Mouse (Mus musculus) embryonic facial prominence, embryonic 12.5 days (tissue): Measurements from ENCODE around the gene Mycbpap. TPM values are rescaled to one million over a fixed set of nuclear protein-coding genes. Genes with fewer than 3 reads are reported as not detected.

Source experiments
- ATAC-seq: fragments of 200-750 bp; cut with Nextera tagmentation; 2 replicates; pipeline ENCODE4 v1.8.0; 2017; ENCODE audit not compliant: insufficient number of reproducible peaks, insufficient read depth, low FRiP score, low TSS enrichment
- H3K27ac ChIP-seq: fragments of 300-500 bp; sonication (generic); 2 replicates; pipeline ENCODE4 v1.5.1; 2016; ENCODE audit warnings: mild to moderate bottlenecking
- H3K27me3 ChIP-seq: fragments of 300-500 bp; sonication (generic); 2 replicates; pipeline ENCODE4 v1.6.1; 2016; ENCODE audit warnings: mild to moderate bottlenecking, moderate library complexity
- H3K36me3 ChIP-seq: fragments of 300-500 bp; sonication (generic); 2 replicates; pipeline ENCODE4 v1.6.1; 2016; ENCODE audit warnings: mild to moderate bottlenecking
- H3K4me1 ChIP-seq: fragments of 300-500 bp; sonication (generic); 2 replicates; pipeline ENCODE4 v1.6.1; 2016
- H3K4me2 ChIP-seq: fragments of 300-500 bp; sonication (generic); replicated peaks from 2 replicates; pipeline ENCODE4 v1.6.1; 2016; ENCODE audit warnings: mild to moderate bottlenecking, moderate library complexity
- H3K4me3 ChIP-seq: fragments of 300-500 bp; sonication (generic); 2 replicates; pipeline ENCODE4 v1.5.1; 2016; ENCODE audit warnings: mild to moderate bottlenecking
- H3K9ac ChIP-seq: fragments of 300-500 bp; sonication (generic); 2 replicates; pipeline ENCODE4 v1.6.1; 2016; ENCODE audit warnings: mild to moderate bottlenecking, moderate library complexity
- H3K9me3 ChIP-seq: fragments of 300-500 bp; sonication (generic); 2 replicates; pipeline ENCODE4 v1.6.1; 2016; ENCODE audit warnings: mild to moderate bottlenecking, moderate library complexity
- WGBS: fragments of 180-500 bp; shearing (Covaris S2); methylation state at CpG from one replicate; pipeline ENCODE4 v1.1.7; 2016; 5-methylcytosine and 5-hydroxymethylcytosine counted together
- polyA plus RNA-seq: library from polyadenylated mRNA; unstranded; fragments of >200 nt; fragmentation: Nextera tagmentation; extraction: Ambion mirVana; gene quantifications from 2 replicates; pipeline ENCODE4 v1.2.1, GENCODE M21; 2016

Gene Mycbpap
- polyA plus RNA-seq, 1 experiment from 2014 or later = 3.7 TPM

DNA sequence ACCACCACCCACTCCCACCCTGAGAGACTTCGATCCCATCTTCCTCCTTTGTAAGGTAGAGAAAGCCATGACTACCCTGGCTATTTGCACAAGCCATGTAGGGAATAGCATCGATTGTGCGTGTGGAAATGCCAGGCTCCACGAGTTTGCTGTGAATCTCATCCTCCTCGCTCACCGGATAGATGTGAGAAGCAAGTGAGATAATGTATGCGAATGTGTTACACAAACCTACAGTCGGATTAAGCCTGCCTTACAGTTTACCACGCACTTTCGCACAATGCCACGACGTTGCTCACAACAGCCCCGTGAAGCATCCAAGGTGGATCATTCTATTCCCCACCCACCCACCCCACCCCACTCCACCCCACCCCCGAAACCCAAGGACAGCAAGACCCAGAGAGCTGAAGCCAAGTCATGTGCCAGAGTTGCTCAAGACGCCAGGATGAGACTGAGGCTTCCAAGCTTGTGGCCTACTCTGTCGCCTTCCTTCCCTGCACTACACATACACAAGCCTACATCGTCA, 55.1 kb downstream of the Mycbpap start:
- ATAC-seq = no peak

DNA sequence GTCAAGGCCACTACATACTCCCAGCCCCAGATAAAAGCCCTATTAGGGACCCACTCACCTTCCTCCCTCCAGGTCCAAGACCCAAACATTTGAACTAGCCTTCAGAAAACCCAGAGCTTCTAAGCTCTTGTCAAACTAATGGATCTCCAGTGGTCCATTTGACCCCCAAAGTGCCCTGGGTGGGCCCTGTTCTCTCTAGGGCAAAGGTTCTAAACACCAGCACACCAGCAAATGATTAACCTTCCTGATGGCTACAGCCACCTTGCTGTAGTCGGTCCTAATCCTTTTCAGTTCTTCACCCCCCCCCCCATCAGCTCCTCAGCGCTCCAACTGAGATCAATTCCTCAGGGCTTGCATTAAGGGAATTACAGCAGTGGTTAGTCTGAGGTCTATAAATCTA, 57.4 kb downstream of the Mycbpap start:
- H3K36me3 ChIP-seq = peaks cover 57% of the 10 kb centered on the region
- no peak overlapping the region for H3K4me2 ChIP-seq
- H3K9ac ChIP-seq = no peak overlapping the region
- H3K27me3 ChIP-seq = no peaks in the 10 kb centered on the region
- no peak overlapping the region for H3K4me3 ChIP-seq
- ATAC-seq = no peak
- peaks cover 39% of the 10 kb centered on the region for H3K4me1 ChIP-seq
- no peaks in the 10 kb centered on the region for H3K9me3 ChIP-seq
- 47% methylated on average over 2 of the region's 2 CpGs for WGBS
- no peak overlapping the region for H3K27ac ChIP-seq

More for the DNA sequence above, 55.1 kb downstream of the Mycbpap start:
- peaks cover 35% of the 10 kb centered on the region for H3K36me3 ChIP-seq
- no peaks in the 10 kb centered on the region for H3K9me3 ChIP-seq
- no peak overlapping the region for H3K4me2 ChIP-seq
- WGBS = 88% methylated on average over 17 of the region's 17 CpGs
- H3K4me3 ChIP-seq = no peak overlapping the region
- H3K4me1 ChIP-seq = peaks cover 55% of the 10 kb centered on the region
- H3K27ac ChIP-seq = no peak overlapping the region
- no peaks in the 10 kb centered on the region for H3K27me3 ChIP-seq
- H3K9ac ChIP-seq = no peak overlapping the region

DNA sequence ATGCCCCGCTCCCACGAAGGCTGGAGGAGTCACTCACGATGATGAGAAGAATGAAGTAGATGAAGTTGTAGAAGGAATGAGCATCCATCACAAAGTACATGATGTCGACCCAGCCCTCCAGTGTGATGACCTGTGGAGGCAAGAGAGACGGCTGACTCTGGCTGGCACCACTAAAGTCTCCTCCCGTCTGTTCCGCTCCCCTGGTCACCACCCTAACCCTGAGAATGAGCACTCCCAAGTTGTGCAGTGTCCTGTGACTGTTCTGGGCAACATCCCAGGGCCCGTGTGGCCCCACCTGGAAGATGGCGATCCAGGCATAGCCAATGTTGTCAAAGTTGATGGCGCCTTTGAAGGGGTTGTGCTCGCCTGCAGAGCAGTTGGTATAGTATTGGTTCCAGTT, 59.7 kb downstream of the Mycbpap start:
- H3K4me1 ChIP-seq = peaks cover 22% of the 10 kb centered on the region
- no peak for ATAC-seq
- no peak overlapping the region for H3K27ac ChIP-seq
- no peaks in the 10 kb centered on the region for H3K9me3 ChIP-seq
- peaks cover 80% of the 10 kb centered on the region for H3K36me3 ChIP-seq
- H3K4me3 ChIP-seq = no peak overlapping the region
- no peak overlapping the region for H3K9ac ChIP-seq
- H3K27me3 ChIP-seq = no peaks in the 10 kb centered on the region
- 93% methylated on average over 11 of the region's 11 CpGs for WGBS
- no peak overlapping the region for H3K4me2 ChIP-seq

DNA sequence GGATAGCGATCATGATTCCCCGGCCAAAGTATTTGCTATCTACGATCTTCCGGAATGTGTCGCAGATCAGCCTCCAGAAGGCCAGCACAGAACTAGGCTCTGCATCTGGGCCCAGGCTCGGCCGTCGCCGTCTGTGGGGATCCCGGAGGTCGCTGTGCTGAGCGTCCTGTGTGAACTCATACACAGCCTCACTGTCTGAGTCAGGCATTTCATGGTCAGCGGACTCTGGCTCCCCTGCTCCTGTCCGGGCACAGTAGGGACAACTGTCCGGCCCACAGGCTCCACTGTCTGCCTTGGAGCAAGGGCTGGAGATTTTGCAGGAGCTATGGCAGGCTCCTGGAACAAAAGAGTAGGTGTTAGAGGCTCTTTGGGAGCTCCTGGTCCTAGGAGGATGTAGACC, 64.5 kb downstream of the Mycbpap start:
- H3K4me2 ChIP-seq = no peak overlapping the region
- H3K27ac ChIP-seq = no peak overlapping the region
- no peaks in the 10 kb centered on the region for H3K27me3 ChIP-seq
- no peak overlapping the region for H3K9ac ChIP-seq
- no peak for ATAC-seq
- no peaks in the 10 kb centered on the region for H3K4me1 ChIP-seq
- H3K36me3 ChIP-seq = peaks cover 91% of the 10 kb centered on the region
- no peak overlapping the region for H3K4me3 ChIP-seq
- whole genome bisulfite sequencing = 84% methylated on average over 15 of the region's 15 CpGs
- H3K9me3 ChIP-seq = no peaks in the 10 kb centered on the region

DNA sequence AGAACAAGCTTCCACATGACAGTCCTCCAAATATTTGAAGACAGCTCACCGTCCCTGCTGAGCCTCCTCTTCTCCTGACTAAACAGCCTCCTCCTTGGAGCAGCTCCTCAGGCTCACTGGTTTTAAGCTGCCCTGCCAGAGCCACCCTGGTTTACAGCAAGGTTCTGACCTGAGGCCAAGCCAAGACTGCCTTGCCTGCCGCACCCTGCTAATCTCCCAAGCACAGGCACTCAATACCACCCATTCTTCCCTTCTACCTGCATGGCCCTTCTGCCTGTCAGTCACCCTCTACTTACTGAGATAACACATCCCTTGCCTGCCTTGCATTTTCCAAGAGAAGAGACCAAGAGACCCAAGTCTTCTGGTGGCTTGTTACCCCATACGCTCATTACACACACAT, 65.2 kb downstream of the Mycbpap start:
- H3K9me3 ChIP-seq = no peaks in the 10 kb centered on the region
- H3K27me3 ChIP-seq = no peaks in the 10 kb centered on the region
- peaks cover 3% of the 10 kb centered on the region for H3K4me1 ChIP-seq
- no peak for ATAC-seq
- peaks cover 89% of the 10 kb centered on the region for H3K36me3 ChIP-seq
- no peak overlapping the region for H3K4me3 ChIP-seq
- no peak overlapping the region for H3K4me2 ChIP-seq
- 72% methylated on average over 3 of the region's 3 CpGs for WGBS
- no peak overlapping the region for H3K9ac ChIP-seq
- no peak overlapping the region for H3K27ac ChIP-seq

DNA sequence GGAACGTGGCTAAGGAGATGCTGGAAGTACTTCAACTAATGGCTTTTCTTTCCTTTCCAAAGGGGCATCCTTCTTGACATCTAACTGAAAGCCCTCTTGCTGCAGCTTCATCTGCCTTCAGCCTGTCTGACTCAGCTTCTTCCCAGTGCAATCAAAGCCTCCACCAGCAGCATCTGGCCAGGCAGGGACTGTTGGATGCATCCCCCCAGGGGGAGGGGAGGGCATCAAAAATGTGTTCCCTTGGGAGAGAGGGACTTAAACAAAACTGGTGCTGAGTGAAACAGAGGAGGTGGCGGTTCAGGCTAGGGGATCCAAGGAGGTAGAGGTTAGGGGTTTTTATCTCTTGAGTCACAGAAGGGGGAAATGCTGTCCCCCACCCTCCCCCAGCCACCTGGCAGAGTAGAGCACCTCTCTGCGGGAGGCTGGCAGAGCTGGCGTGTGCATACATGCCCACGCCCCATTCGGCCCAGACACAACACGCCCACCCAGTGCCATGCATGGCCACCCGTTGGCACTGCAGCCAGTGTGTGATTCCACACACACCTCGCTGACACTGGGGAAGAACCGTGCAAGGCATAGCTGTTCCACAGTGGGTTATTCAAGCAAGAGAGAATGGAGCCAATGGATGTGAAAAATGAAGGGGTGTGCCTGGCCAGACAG, 66.3 kb downstream of the Mycbpap start:
- Histone ChIP-seq H3K27me3 (no peaks in the 10 kb centered on the region), H3K27ac (no peak overlapping the region), H3K36me3 (peaks cover 89% of the 10 kb centered on the region), H3K9ac (no peak overlapping the region), H3K4me3 (no peak overlapping the region), H3K4me2 (no peak overlapping the region), H3K9me3 (no peaks in the 10 kb centered on the region), H3K4me1 (peaks cover 13% of the 10 kb centered on the region)
- no peak for ATAC-seq
- WGBS = 80% methylated on average over 10 of the region's 10 CpGs

DNA sequence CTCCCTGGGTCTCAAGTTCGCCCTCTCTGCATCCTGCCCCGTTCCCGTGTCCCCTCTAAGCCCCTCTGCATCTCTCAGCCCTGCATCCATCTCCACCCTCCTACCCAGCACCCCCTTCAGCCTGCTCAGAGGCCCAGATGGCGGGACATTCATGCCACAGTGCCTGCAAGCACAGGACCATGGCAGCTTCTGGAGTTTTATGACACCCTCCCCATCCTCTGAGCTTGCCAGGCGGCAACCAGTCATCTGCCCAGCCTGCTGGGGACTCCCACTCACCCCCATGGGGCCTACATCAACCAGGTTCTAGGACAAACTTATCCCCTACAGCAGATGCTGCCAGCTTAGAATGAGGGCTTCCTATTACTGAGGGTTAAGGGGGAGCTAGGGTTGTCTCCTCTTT, 66.8 kb downstream of the Mycbpap start:
- H3K27me3 ChIP-seq = no peaks in the 10 kb centered on the region
- no peaks in the 10 kb centered on the region for H3K9me3 ChIP-seq
- peaks cover 15% of the 10 kb centered on the region for H3K4me1 ChIP-seq
- H3K9ac ChIP-seq = no peak overlapping the region
- H3K4me3 ChIP-seq = no peak overlapping the region
- H3K4me2 ChIP-seq = no peak overlapping the region
- no peak for ATAC-seq
- peaks cover 89% of the 10 kb centered on the region for H3K36me3 ChIP-seq
- no peak overlapping the region for H3K27ac ChIP-seq
- WGBS = 80% methylated on average over 5 of the region's 5 CpGs

Other genes starting within 250 kb of the Mycbpap start
- gene Gm21885, start 239.9 kb downstream of the Mycbpap start, polyA plus RNA-seq = not detected in 2 replicates
- gene Luc7l3, start 199.8 kb downstream of the Mycbpap start, polyA plus RNA-seq = 143 and 146 TPM in 2 replicates
- 25.5 and 35.8 TPM in 2 replicates for gene Ankrd40, start 193.7 kb downstream of the Mycbpap start, polyA plus RNA-seq
- 0.69 and 0.78 TPM in 2 replicates for gene Abcc3, start 128.7 kb downstream of the Mycbpap start, polyA plus RNA-seq
- gene Cacna1g, start 47.5 kb downstream of the Mycbpap start, polyA plus RNA-seq = 31.6 and 37.2 TPM in 2 replicates
- 0.29 and 0.43 TPM in 2 replicates for gene Spata20, start 35.6 kb downstream of the Mycbpap start, polyA plus RNA-seq
- 2.7 and 4.2 TPM in 2 replicates for gene Epn3, start 21.8 kb downstream of the Mycbpap start, polyA plus RNA-seq
- 5.0 and 5.7 TPM in 2 replicates for gene Rsad1, start 27.5 kb upstream of the Mycbpap start, polyA plus RNA-seq
- 2.0 and 3.6 TPM in 2 replicates for gene Chad, start 43.3 kb upstream of the Mycbpap start, polyA plus RNA-seq
- gene Acsf2, start 80.1 kb upstream of the Mycbpap start, polyA plus RNA-seq = 5.5 and 5.9 TPM in 2 replicates
- 222 and 225 TPM in 2 replicates for gene Lrrc59, start 108.0 kb upstream of the Mycbpap start, polyA plus RNA-seq
- gene Mrpl27, start 132.0 kb upstream of the Mycbpap start, polyA plus RNA-seq = 139 and 142 TPM in 2 replicates
- gene Eme1, start 132.2 kb upstream of the Mycbpap start, polyA plus RNA-seq = 33.3 and 37.5 TPM in 2 replicates
- gene Xylt2, start 155.8 kb upstream of the Mycbpap start, polyA plus RNA-seq = 29.0 and 29.5 TPM in 2 replicates
- 0.52 and 0.95 TPM in 2 replicates for gene Gm11541, start 182.8 kb upstream of the Mycbpap start, polyA plus RNA-seq
- gene Cdc34b, start 220.0 kb upstream of the Mycbpap start, polyA plus RNA-seq = 0.22 and 0.25 TPM in 2 replicates